Mouse (Mus musculus): ENCODE results near the gene Chpf2.

- TF ChIP-seq CTCF (IDR thresholded peaks at IDR 0.05; ENCODE audit: borderline replicate concordance, insufficient read depth, low read depth, low read length) (no peak), POLR2A (IDR thresholded peaks at IDR 0.05; ENCODE audit: borderline replicate concordance, insufficient read depth, low read length) (no peak)
Measured at GRCm38 (mm10) chr5:24620116-24620515, 33.6 kb downstream of the Chpf2 start.

All from cerebellum, adult 2 months (tissue).